Mouse (Mus musculus) cortical plate, adult 2 months (tissue): ENCODE data around the gene Obsl1. TPM values are rescaled to one million over a fixed set of nuclear protein-coding genes. Genes with fewer than 3 reads are reported as not detected.

Experiments used
- H3K27ac ChIP-seq: fragments of 200-500 bp; 2 replicates; pipeline ENCODE4 v1.5.1; 2012; ENCODE audit warnings: low read length, control low read depth, inconsistent platforms; ENCODE audit not compliant: insufficient read depth
- H3K4me1 ChIP-seq: fragments of 200-500 bp; 2 replicates; pipeline ENCODE4 v1.6.1; 2011; ENCODE audit warnings: low read length; ENCODE audit not compliant: control insufficient read depth, insufficient read depth
- H3K4me3 ChIP-seq: fragments of 200-500 bp; 2 replicates; pipeline ENCODE4 v1.5.1; 2011; ENCODE audit warnings: mild to moderate bottlenecking, low read length, control low read depth; ENCODE audit not compliant: insufficient read depth
- CTCF ChIP-seq: fragments of 200-500 bp; IDR thresholded peaks from 2 replicates; pipeline ENCODE4 v1.5.1; 2011; ENCODE audit warnings: mild to moderate bottlenecking, control low read depth, low read length; ENCODE audit not compliant: insufficient read depth; ENCODE audit errors: extremely low read depth
- POLR2A ChIP-seq: fragments of 200-500 bp; IDR thresholded peaks from 2 replicates; pipeline ENCODE4 v1.6.1; 2011; ENCODE audit warnings: mild to moderate bottlenecking, low read length, control low read depth; ENCODE audit not compliant: insufficient read depth; ENCODE audit errors: extremely low read depth
- polyA plus RNA-seq: library from polyadenylated mRNA; depleted of rRNA; stranded (reverse); fragments of >200 nt; gene quantifications from 2 replicates; pipeline ENCODE4 v1.2.3, GENCODE M21; 2012

Obsl1 gene
- polyA plus RNA-seq, 1 experiment: 32.9 TPM

- no peak overlapping the region for H3K27ac ChIP-seq
- H3K4me3 ChIP-seq: no peak overlapping the region
- no peaks in the 10 kb centered on the region for H3K4me1 ChIP-seq
- no peak for TF ChIP-seq CTCF
- TF ChIP-seq POLR2A: no peak
Observed at GRCm38 (mm10) chr1:75457710-75458024, 48.6 kb downstream of the Obsl1 start.

- H3K27ac ChIP-seq: no peak overlapping the region
- TF ChIP-seq POLR2A: no peak
- peak; percentile 40; the same call in 1 of the 2 replicates for TF ChIP-seq CTCF
- no peak overlapping the region for H3K4me3 ChIP-seq
- H3K4me1 ChIP-seq: no peaks in the 10 kb centered on the region
Observed at GRCm38 (mm10) chr1:75456746-75457564, 49.3 kb downstream of the Obsl1 start.

GRCm38 (mm10) chr1:75455948-75456347 lies 50.3 kb downstream of the Obsl1 start:
- no peak for TF ChIP-seq CTCF
- no peak for TF ChIP-seq POLR2A
- Histone ChIP-seq H3K4me1 (no peaks in the 10 kb centered on the region), H3K27ac (no peak overlapping the region), H3K4me3 (no peak overlapping the region)

DNA sequence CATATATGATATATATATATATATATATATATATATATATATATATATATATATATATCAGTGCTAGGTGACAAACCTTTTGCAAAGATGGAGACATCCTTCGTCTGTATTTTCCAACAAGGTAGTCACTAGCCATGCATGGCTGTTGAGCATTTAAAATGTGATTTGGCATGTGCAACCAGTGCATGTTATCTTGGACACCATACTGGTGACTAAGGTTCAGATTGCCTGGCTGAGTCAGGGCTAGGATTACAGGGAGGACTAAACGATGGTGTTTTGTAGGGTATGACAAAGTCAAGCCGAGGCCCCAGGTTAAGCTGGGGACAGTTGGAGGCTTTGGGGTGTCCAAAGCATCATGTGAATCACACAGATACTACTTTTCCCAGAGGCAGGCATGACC lies 50.8 kb downstream of the Obsl1 start:
- Histone ChIP-seq H3K27ac (no peak overlapping the region), H3K4me3 (no peak overlapping the region), H3K4me1 (no peaks in the 10 kb centered on the region)
- TF ChIP-seq POLR2A (no peak), CTCF (no peak)

DNA sequence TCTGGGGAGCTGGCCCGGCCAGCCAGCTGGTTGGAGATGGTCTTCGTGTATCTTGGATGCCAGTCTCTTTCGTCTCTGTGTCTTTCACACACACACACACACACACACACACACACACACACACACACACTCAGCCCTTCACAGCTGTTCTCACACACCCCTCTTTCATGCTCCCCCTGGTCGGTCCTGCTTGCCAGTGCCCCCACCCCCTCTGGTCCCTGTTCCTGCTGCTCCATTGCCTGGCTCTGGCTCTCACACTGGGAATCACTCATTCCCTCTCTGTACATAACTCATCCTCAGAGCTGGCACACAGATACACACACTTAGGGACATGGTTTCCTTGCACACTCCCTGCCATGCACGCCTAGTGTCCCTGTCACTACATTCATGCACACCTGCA lies 54.4 kb downstream of the Obsl1 start:
- H3K4me1 ChIP-seq: no peaks in the 10 kb centered on the region
- H3K27ac ChIP-seq: no peak overlapping the region
- TF ChIP-seq CTCF (no peak), POLR2A (no peak)
- peak overlapping the region; percentile 22; the same call in 1 of the 2 replicates for H3K4me3 ChIP-seq

GRCm38 (mm10) chr1:75450314-75451005 lies 55.8 kb downstream of the Obsl1 start, which contains the start of gene Asic4:
Asic4 (plus strand) TSS chr1:75450436.
- Histone ChIP-seq H3K4me1 (no peaks in the 10 kb centered on the region), H3K4me3 (peak within 1 kb of the TSS; percentile 22), H3K27ac (no peak within 1 kb of the TSS)

GRCm38 (mm10) chr1:75449377-75450135 lies 56.7 kb downstream of the Obsl1 start:
- Histone ChIP-seq H3K4me3 (peak overlapping the region; percentile 22), H3K4me1 (0 out of 2 replicates have a peak, but pooled peaks cover under 1% of the 10 kb centered on the region), H3K27ac (no peak overlapping the region)
- TF ChIP-seq CTCF: no peak
- no peak for TF ChIP-seq POLR2A

More at GRCm38 (mm10) chr1:75450314-75451005, 55.8 kb downstream of the Obsl1 start, which contains the start of gene Asic4:
- TF ChIP-seq POLR2A: 0 out of 2 replicates have a peak, but pooled peaks have one; percentile 22
- no peak for TF ChIP-seq CTCF

DNA sequence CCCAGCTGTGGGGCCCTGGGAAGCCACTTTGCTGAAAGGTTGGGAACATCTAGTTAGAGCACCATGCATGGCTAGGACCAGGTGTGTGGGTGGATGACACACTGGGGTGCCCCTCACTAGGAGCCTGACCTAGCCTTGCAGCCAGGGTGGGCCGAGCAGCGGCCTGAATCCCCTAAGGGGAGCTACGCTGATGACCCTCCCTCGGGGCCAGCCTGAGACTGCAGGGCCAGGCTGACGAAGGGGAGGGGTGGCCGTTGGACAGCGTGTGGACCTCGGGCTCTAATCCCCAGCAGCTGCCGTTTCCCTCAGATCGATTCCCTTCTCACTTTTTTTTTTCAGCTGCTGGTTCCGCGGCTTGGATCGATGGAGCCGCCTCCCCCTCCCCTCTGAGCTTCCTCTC lies 57.3 kb downstream of the Obsl1 start:
- H3K27ac ChIP-seq: no peak overlapping the region
- TF ChIP-seq CTCF: no peak
- no peak for TF ChIP-seq POLR2A
- H3K4me3 ChIP-seq: no peak overlapping the region
- 0 out of 2 replicates have a peak, but pooled peaks cover 2% of the 10 kb centered on the region for H3K4me1 ChIP-seq

GRCm38 (mm10) chr1:75448052-75448431 lies 58.2 kb downstream of the Obsl1 start:
- H3K4me1 ChIP-seq: 0 out of 2 replicates have a peak, but pooled peaks cover 2% of the 10 kb centered on the region
- H3K27ac ChIP-seq: no peak overlapping the region
- no peak overlapping the region for H3K4me3 ChIP-seq

More at GRCm38 (mm10) chr1:75448052-75448431, 58.2 kb downstream of the Obsl1 start:
- TF ChIP-seq POLR2A (no peak), CTCF (no peak)
